Mouse (Mus musculus) MEL (cell line): ENCODE results near the gene Gja5. TPM values are rescaled to one million over a fixed set of nuclear protein-coding genes. Genes with fewer than 3 reads are reported as not detected.
"Not testable (repeated sequence)": the region's sequence is repeated elsewhere in the genome, so short reads cannot be mapped to it uniquely, and the experiment has no call there.

Experiments used
- DNase-seq: peaks from one replicate; pipeline ENCODE4 v3.0.0; 2011; ENCODE audit warnings: low read depth, low spot score
- H3K27ac ChIP-seq: 2 replicates; pipeline ENCODE4 v1.5.1; 2012; ENCODE audit warnings: low read depth, mild to moderate bottlenecking, control low read depth, low read length, moderate library complexity; ENCODE audit not compliant: control insufficient read depth
- H3K27me3 ChIP-seq, 2 experiments: fragments of 150-350 bp in 1 of 2; sonication (generic) in 1 of 2; 2 replicates each; pipeline ENCODE4 v1.6.1; 2012; ENCODE audit warnings: low read length in 2 of 2, mild to moderate bottlenecking in 2 of 2, improper control_type of control experiment in 1 of 2, moderate library complexity in 1 of 2; ENCODE audit not compliant: insufficient read depth in 2 of 2, control insufficient read depth in 1 of 2
- H3K36me3 ChIP-seq, 2 experiments: 2 replicates each; pipeline ENCODE4 v1.6.1; 2012 to 2014; ENCODE audit warnings: low read length in 2 of 2, improper control_type of control experiment in 1 of 2, inconsistent platforms in 1 of 2, mild to moderate bottlenecking in 1 of 2; ENCODE audit not compliant: insufficient read depth in 2 of 2, control insufficient read depth in 1 of 2
- H3K4me1 ChIP-seq, 2 experiments: fragments of 150-350 bp in 1 of 2; sonication (generic) in 1 of 2; 2 replicates each; pipeline ENCODE4 v1.6.1; 2012; ENCODE audit warnings: low read length in 2 of 2, improper control_type of control experiment in 1 of 2, mild to moderate bottlenecking in 1 of 2; ENCODE audit not compliant: insufficient read depth in 2 of 2, control insufficient read depth in 1 of 2
- H3K4me3 ChIP-seq, 2 experiments: fragments of 150-350 bp in 1 of 2; sonication (generic) in 1 of 2; 2 replicates each; pipeline ENCODE4 v1.5.1; 2012; ENCODE audit warnings: low read depth in 2 of 2, low read length in 2 of 2, mild to moderate bottlenecking in 2 of 2, moderate library complexity in 2 of 2, control low read depth in 1 of 2, improper control_type of control experiment in 1 of 2; ENCODE audit not compliant: control insufficient read depth in 1 of 2, insufficient read depth in 1 of 2
- H3K79me2 ChIP-seq: 2 replicates; pipeline ENCODE4 v1.6.1; 2012; ENCODE audit warnings: mild to moderate bottlenecking, low read length, moderate library complexity; ENCODE audit not compliant: control insufficient read depth, poor library complexity, insufficient read depth
- H3K9ac ChIP-seq: 2 replicates; pipeline ENCODE4 v1.6.1; 2012; ENCODE audit warnings: low read depth, mild to moderate bottlenecking, control low read depth, low read length, moderate library complexity; ENCODE audit not compliant: control insufficient read depth, poor library complexity, severe bottlenecking
- H3K9me3 ChIP-seq: fragments of 150-350 bp; sonication (generic); replicated peaks from 2 replicates; pipeline ENCODE4 v1.6.1; 2012; ENCODE audit warnings: mild to moderate bottlenecking, low read length, improper control_type of control experiment, moderate library complexity; ENCODE audit not compliant: insufficient read depth
- GABPA ChIP-seq: IDR thresholded peaks from 2 replicates; pipeline ENCODE4 v1.6.1; 2012; ENCODE audit warnings: low read depth, mild to moderate bottlenecking, inconsistent platforms, low read length, improper control_type of control experiment, moderate library complexity
- GATA1 ChIP-seq: IDR thresholded peaks from 2 replicates; pipeline ENCODE4 v1.6.1; 2011; ENCODE audit warnings: low read depth, low read length, improper control_type of control experiment
- MYB ChIP-seq: IDR thresholded peaks from 2 replicates; pipeline ENCODE4 v1.6.1; 2011; ENCODE audit warnings: mild to moderate bottlenecking, low read depth, low read length, improper control_type of control experiment
- NELFE ChIP-seq: IDR thresholded peaks from 2 replicates; pipeline ENCODE4 v1.6.1; 2011; ENCODE audit warnings: low read depth, low read length, improper control_type of control experiment
- POLR2AphosphoS5 ChIP-seq: IDR thresholded peaks from 2 replicates; pipeline ENCODE4 v1.6.1; 2012; ENCODE audit warnings: low read depth, borderline replicate concordance, mild to moderate bottlenecking, inconsistent platforms, low read length, moderate library complexity, mixed read lengths
- RAD21 ChIP-seq: IDR thresholded peaks from 2 replicates; pipeline ENCODE4 v1.6.1; 2011; ENCODE audit warnings: mild to moderate bottlenecking, low read depth, low read length, improper control_type of control experiment
- SMC3 ChIP-seq: IDR thresholded peaks from 2 replicates; pipeline ENCODE4 v1.6.1; 2011; ENCODE audit warnings: low read depth, low read length, improper control_type of control experiment
- UBTF ChIP-seq: IDR thresholded peaks from 2 replicates; pipeline ENCODE4 v1.6.1; 2012; ENCODE audit warnings: low read depth, mild to moderate bottlenecking, inconsistent platforms, low read length, improper control_type of control experiment, moderate library complexity, borderline replicate concordance; ENCODE audit not compliant: insufficient read depth
- USF2 ChIP-seq, 2 experiments: IDR thresholded peaks; 2 replicates each; pipeline ENCODE4 v1.6.1; 2011 to 2012; ENCODE audit warnings: improper control_type of control experiment in 2 of 2, low read length in 2 of 2, borderline replicate concordance in 1 of 2, inconsistent platforms in 1 of 2, low read depth in 1 of 2, mild to moderate bottlenecking in 1 of 2; ENCODE audit not compliant: insufficient read depth in 1 of 2
- polyA plus RNA-seq, 2 experiments: library from polyadenylated mRNA; stranded (reverse) in 1 of 2; unstranded in 1 of 2; fragments of >175 nt in 1 of 2; fragments of >200 nt in 1 of 2; gene quantifications; 2 replicates each; pipeline versions ENCODE4 v1.2.1 to v1.2.4; 2012; ENCODE audit warnings: low replicate concordance in 2 of 2, low read depth in 1 of 2; ENCODE audit not compliant: insufficient read length in 2 of 2, insufficient read depth in 1 of 2, missing spikeins in 1 of 2
- total RNA-seq: library from RNA; depleted of rRNA; stranded (reverse); fragments of 300-350 nt; gene quantifications from 2 replicates; pipeline ENCODE4 v1.2.3, GENCODE M21; 2012

Gja5 gene
- total and polyA plus RNA-seq, 3 experiments = 0.03 to 0.08 TPM; not detected in 1

GRCm38 (mm10) chr3:97060119-97060518 lies 155.6 kb downstream of the Gja5 start:
- Histone ChIP-seq H3K79me2 (no peaks in the 10 kb centered on the region), H3K27me3 (peaks cover 3 to 8% of the 10 kb centered on the region in 2 experiments), H3K9me3 (no peaks in the 10 kb centered on the region), H3K36me3 (no peaks in the 10 kb centered on the region), H3K4me3 (no peak overlapping the region)
- no peak for DNase-seq
- TF ChIP-seq POLR2AphosphoS5 = peak; percentile 95; the same call in 1 of the 2 replicates
- no peak for TF ChIP-seq MYB
- TF ChIP-seq, all 39 proteins: peak for 1
- Histone ChIP-seq H3K4me1 (no peaks in the 10 kb centered on the region), H3K27ac (no peak overlapping the region), H3K9ac (no peak overlapping the region)

DNA sequence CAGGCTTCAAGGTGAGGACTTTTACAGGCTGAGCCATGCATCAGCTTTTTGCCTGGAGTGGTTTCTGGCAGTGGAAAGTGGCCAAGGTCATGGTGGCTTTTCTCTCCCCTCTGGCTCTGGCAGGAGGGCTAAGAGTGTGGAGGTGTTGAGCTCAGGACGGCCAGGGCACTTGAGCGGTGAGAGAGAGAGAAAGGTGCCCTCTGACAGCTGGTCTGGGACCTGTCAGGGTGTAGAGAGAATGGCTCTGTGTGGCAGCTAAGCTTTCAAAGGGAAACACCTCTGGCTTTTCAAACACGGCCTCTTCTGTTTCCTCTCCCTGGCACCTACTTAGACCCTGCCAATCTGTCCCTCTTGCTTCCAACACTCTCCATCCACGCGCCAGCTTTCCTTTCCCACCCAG lies 158.3 kb downstream of the Gja5 start:
- no peak overlapping the region for H3K4me3 ChIP-seq
- no peak overlapping the region for H3K27ac ChIP-seq
- no peak for TF ChIP-seq GATA1
- TF ChIP-seq GABPA = no peak
- no peak for TF ChIP-seq RAD21
- no peak for TF ChIP-seq NELFE
- TF ChIP-seq, all 39 proteins: peak for 0
- H3K27me3 ChIP-seq = peaks cover 4 to 13% of the 10 kb centered on the region in 2 experiments
- no peaks in the 10 kb centered on the region for H3K79me2 ChIP-seq
- H3K36me3 ChIP-seq = no peaks in the 10 kb centered on the region
- H3K4me1 ChIP-seq = no peaks in the 10 kb centered on the region
- no peaks in the 10 kb centered on the region for H3K9me3 ChIP-seq
- H3K9ac ChIP-seq = no peak overlapping the region
- DNase-seq = no peak

- DNase-seq = no peak
- Histone ChIP-seq H3K79me2 (no peaks in the 10 kb centered on the region), H3K4me3 (no peak overlapping the region), H3K27me3 (peaks cover 4 to 13% of the 10 kb centered on the region in 2 experiments), H3K4me1 (no peaks in the 10 kb centered on the region), H3K27ac (no peak overlapping the region), H3K36me3 (no peaks in the 10 kb centered on the region), H3K9ac (no peak overlapping the region), H3K9me3 (no peaks in the 10 kb centered on the region)
- TF ChIP-seq SMC3 = no peak
- TF ChIP-seq USF2 (IDR thresholded peaks at IDR 0.05; ENCODE audit: borderline replicate concordance in 1 of 2, insufficient read depth in 1 of 2, low read depth in 1 of 2, low read length in 2 of 2) = no peak
- TF ChIP-seq UBTF = no peak
Observed at GRCm38 (mm10) chr3:97064046-97064445, 159.6 kb downstream of the Gja5 start.

- not testable (repeated sequence) for H3K27me3 ChIP-seq, H3K4me3 ChIP-seq, H3K4me1 ChIP-seq, H3K27ac ChIP-seq, H3K9me3 ChIP-seq, H3K9ac ChIP-seq, H3K79me2 ChIP-seq, H3K36me3 ChIP-seq, DNase-seq
Observed at GRCm38 (mm10) chr3:97069589-97069988, 165.1 kb downstream of the Gja5 start.

- not testable (repeated sequence) for H3K79me2 ChIP-seq, H3K36me3 ChIP-seq, H3K9ac ChIP-seq, H3K27me3 ChIP-seq, H3K4me3 ChIP-seq, H3K9me3 ChIP-seq, H3K27ac ChIP-seq, H3K4me1 ChIP-seq, DNase-seq
Observed at GRCm38 (mm10) chr3:97071916-97072315, 167.4 kb downstream of the Gja5 start.

DNA sequence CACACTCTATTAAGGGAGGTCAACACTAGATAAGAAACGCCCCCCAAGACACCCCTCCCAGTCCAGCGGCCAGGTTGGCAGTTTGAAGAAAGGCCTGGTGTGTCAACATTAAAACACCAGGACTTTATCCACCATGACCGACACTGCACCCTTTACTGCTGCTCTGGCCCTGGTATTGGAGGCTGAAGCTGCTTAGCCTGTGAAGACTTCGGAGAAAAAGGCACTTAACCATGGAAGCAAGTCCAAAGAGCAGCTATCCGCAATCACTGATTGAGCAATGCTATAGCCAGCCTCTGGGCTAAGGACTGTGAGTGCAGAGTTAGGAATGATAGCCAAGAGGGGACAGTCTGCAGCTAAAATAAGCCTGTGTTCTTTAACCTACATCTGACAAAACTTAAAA lies 167.9 kb downstream of the Gja5 start:
- H3K79me2 ChIP-seq, DNase-seq, H3K4me3 ChIP-seq, H3K9ac ChIP-seq, H3K9me3 ChIP-seq, H3K27me3 ChIP-seq, H3K36me3 ChIP-seq, H3K27ac ChIP-seq, H3K4me1 ChIP-seq: not testable (repeated sequence)
